Mouse (Mus musculus): ENCODE results near the gene Xiap. TPM values are rescaled to one million over a fixed set of nuclear protein-coding genes. Genes with fewer than 3 reads are reported as not detected.

Gene Xiap
- polyA plus RNA-seq, 1 experiment from 2014 or later = 16.7 TPM

- 82% methylated on average over 6 of the region's 6 CpGs for WGBS
- no peaks in the 10 kb centered on the region for H3K27me3 ChIP-seq (ENCODE audit: control insufficient read depth, insufficient read depth, low read length)
- H3K4me3 ChIP-seq (ENCODE audit: low read depth, low read length) = no peak overlapping the region
- H3K4me2 ChIP-seq (ENCODE audit: low read depth, low read length) = no peak overlapping the region
- no peaks in the 10 kb centered on the region for H3K36me3 ChIP-seq (replicated peaks; ENCODE audit: control insufficient read depth, insufficient read depth, low read depth, low read length)
- H3K9me3 ChIP-seq (replicated peaks; ENCODE audit: control insufficient read depth, low read length) = no peaks in the 10 kb centered on the region
- ATAC-seq (replicated peaks; ENCODE audit: insufficient number of reproducible peaks, low FRiP score, low TSS enrichment, low read depth) (no peak), DNase-seq (ENCODE audit: low spot score) (no peak)
- no peak overlapping the region for H3K27ac ChIP-seq (replicated peaks; ENCODE audit: low read depth, low read length)
- H3K4me1 ChIP-seq (ENCODE audit: control insufficient read depth, insufficient read depth, low read length) = no peaks in the 10 kb centered on the region
- H3K9ac ChIP-seq (replicated peaks; ENCODE audit: low read length) = no peak overlapping the region
Measured at GRCm38 (mm10) chrX:42065086-42065485, 5.6 kb downstream of the Xiap start.

- Histone ChIP-seq H3K27me3 (ENCODE audit: control insufficient read depth, insufficient read depth, low read length) (no peaks in the 10 kb centered on the region), H3K4me1 (ENCODE audit: control insufficient read depth, insufficient read depth, low read length) (no peaks in the 10 kb centered on the region), H3K9ac (replicated peaks; ENCODE audit: low read length) (no peak overlapping the region), H3K4me3 (ENCODE audit: low read depth, low read length) (no peak overlapping the region), H3K27ac (replicated peaks; ENCODE audit: low read depth, low read length) (no peak overlapping the region), H3K36me3 (replicated peaks; ENCODE audit: control insufficient read depth, insufficient read depth, low read depth, low read length) (no peaks in the 10 kb centered on the region), H3K9me3 (replicated peaks; ENCODE audit: control insufficient read depth, low read length) (no peaks in the 10 kb centered on the region), H3K4me2 (ENCODE audit: low read depth, low read length) (no peak overlapping the region)
- no peak for ATAC-seq (replicated peaks; ENCODE audit: insufficient number of reproducible peaks, low FRiP score, low TSS enrichment, low read depth)
- 86% methylated on average over 1 of the region's 1 CpGs for WGBS
- DNase-seq (ENCODE audit: low spot score) = no peak
Measured at GRCm38 (mm10) chrX:42066771-42067170, 7.3 kb downstream of the Xiap start.

GRCm38 (mm10) chrX:42067791-42068200, 8.3 kb downstream of the Xiap start:
- no peaks in the 10 kb centered on the region for H3K9me3 ChIP-seq (replicated peaks; ENCODE audit: control insufficient read depth, low read length)
- H3K4me1 ChIP-seq (ENCODE audit: control insufficient read depth, insufficient read depth, low read length) = no peaks in the 10 kb centered on the region
- peak; percentile 77 for ATAC-seq (replicated peaks; ENCODE audit: insufficient number of reproducible peaks, low FRiP score, low TSS enrichment, low read depth)
- peak overlapping the region; percentile 40 for H3K4me3 ChIP-seq (ENCODE audit: low read depth, low read length)
- H3K4me2 ChIP-seq (ENCODE audit: low read depth, low read length) = peak overlapping the region; percentile 27
- 13% methylated on average over 16 of the region's 27 CpGs for WGBS
- peak overlapping the region; percentile 83 for H3K27ac ChIP-seq (replicated peaks; ENCODE audit: low read depth, low read length)
- peak overlapping the region; percentile 62 for H3K9ac ChIP-seq (replicated peaks; ENCODE audit: low read length)
- DNase-seq (ENCODE audit: low spot score) = peak; percentile 78
- no peaks in the 10 kb centered on the region for H3K27me3 ChIP-seq (ENCODE audit: control insufficient read depth, insufficient read depth, low read length)
- H3K36me3 ChIP-seq (replicated peaks; ENCODE audit: control insufficient read depth, insufficient read depth, low read depth, low read length) = no peaks in the 10 kb centered on the region

- DNase-seq (ENCODE audit: low spot score) (peak; percentile 83), ATAC-seq (replicated peaks; ENCODE audit: insufficient number of reproducible peaks, low FRiP score, low TSS enrichment, low read depth) (peak; percentile 91)
- peak overlapping the region; percentile 62 for H3K9ac ChIP-seq (replicated peaks; ENCODE audit: low read length)
- peak overlapping the region; percentile 25; the same call in 1 of the 2 replicates for H3K4me2 ChIP-seq (ENCODE audit: low read depth, low read length)
- peak overlapping the region; percentile 83 for H3K27ac ChIP-seq (replicated peaks; ENCODE audit: low read depth, low read length)
- H3K27me3 ChIP-seq (ENCODE audit: control insufficient read depth, insufficient read depth, low read length) = no peaks in the 10 kb centered on the region
- H3K9me3 ChIP-seq (replicated peaks; ENCODE audit: control insufficient read depth, low read length) = no peaks in the 10 kb centered on the region
- no peaks in the 10 kb centered on the region for H3K4me1 ChIP-seq (ENCODE audit: control insufficient read depth, insufficient read depth, low read length)
- WGBS = 19% methylated on average over 20 of the region's 37 CpGs
- H3K4me3 ChIP-seq (ENCODE audit: low read depth, low read length) = peak overlapping the region; percentile 40
- no peaks in the 10 kb centered on the region for H3K36me3 ChIP-seq (replicated peaks; ENCODE audit: control insufficient read depth, insufficient read depth, low read depth, low read length)
Measured at GRCm38 (mm10) chrX:42068201-42068874, 8.9 kb downstream of the Xiap start.

GRCm38 (mm10) chrX:42068875-42069257, 9.4 kb downstream of the Xiap start:
- WGBS = 17% methylated on average over 3 of the region's 3 CpGs
- H3K27ac ChIP-seq (replicated peaks; ENCODE audit: low read depth, low read length) = peak overlapping the region; percentile 67
- H3K4me1 ChIP-seq (ENCODE audit: control insufficient read depth, insufficient read depth, low read length) = no peaks in the 10 kb centered on the region
- peak; percentile 8 for DNase-seq (ENCODE audit: low spot score)
- peak overlapping the region; percentile 25; the same call in 1 of the 2 replicates for H3K4me2 ChIP-seq (ENCODE audit: low read depth, low read length)
- no peak for ATAC-seq (replicated peaks; ENCODE audit: insufficient number of reproducible peaks, low FRiP score, low TSS enrichment, low read depth)
- peak overlapping the region; percentile 40 for H3K4me3 ChIP-seq (ENCODE audit: low read depth, low read length)
- H3K27me3 ChIP-seq (ENCODE audit: control insufficient read depth, insufficient read depth, low read length) = no peaks in the 10 kb centered on the region
- H3K9ac ChIP-seq (replicated peaks; ENCODE audit: low read length) = peak overlapping the region; percentile 26
- no peaks in the 10 kb centered on the region for H3K36me3 ChIP-seq (replicated peaks; ENCODE audit: control insufficient read depth, insufficient read depth, low read depth, low read length)
- H3K9me3 ChIP-seq (replicated peaks; ENCODE audit: control insufficient read depth, low read length) = no peaks in the 10 kb centered on the region

GRCm38 (mm10) chrX:42087731-42088130, 28.3 kb downstream of the Xiap start:
- Histone ChIP-seq H3K27ac (replicated peaks; ENCODE audit: low read depth, low read length) (no peak overlapping the region), H3K36me3 (replicated peaks; ENCODE audit: control insufficient read depth, insufficient read depth, low read depth, low read length) (no peaks in the 10 kb centered on the region), H3K9me3 (replicated peaks; ENCODE audit: control insufficient read depth, low read length) (no peaks in the 10 kb centered on the region), H3K4me2 (ENCODE audit: low read depth, low read length) (no peak overlapping the region), H3K4me3 (ENCODE audit: low read depth, low read length) (no peak overlapping the region), H3K4me1 (ENCODE audit: control insufficient read depth, insufficient read depth, low read length) (no peaks in the 10 kb centered on the region), H3K9ac (replicated peaks; ENCODE audit: low read length) (no peak overlapping the region), H3K27me3 (ENCODE audit: control insufficient read depth, insufficient read depth, low read length) (no peaks in the 10 kb centered on the region)
- ATAC-seq (replicated peaks; ENCODE audit: insufficient number of reproducible peaks, low FRiP score, low TSS enrichment, low read depth) = no peak
- no peak for DNase-seq (ENCODE audit: low spot score)
- WGBS = 89% methylated on average over 8 of the region's 8 CpGs

- ATAC-seq (replicated peaks; ENCODE audit: insufficient number of reproducible peaks, low FRiP score, low TSS enrichment, low read depth) = no peak
- 86% methylated on average over 5 of the region's 5 CpGs for WGBS
- H3K27ac ChIP-seq (replicated peaks; ENCODE audit: low read depth, low read length) = no peak overlapping the region
Measured at GRCm38 (mm10) chrX:42088136-42088535, 28.7 kb downstream of the Xiap start.

GRCm38 (mm10) chrX:42107137-42107536, 47.7 kb downstream of the Xiap start:
- no peak overlapping the region for H3K27ac ChIP-seq (replicated peaks; ENCODE audit: low read depth, low read length)
- H3K36me3 ChIP-seq (replicated peaks; ENCODE audit: control insufficient read depth, insufficient read depth, low read depth, low read length) = no peaks in the 10 kb centered on the region
- ATAC-seq (replicated peaks; ENCODE audit: insufficient number of reproducible peaks, low FRiP score, low TSS enrichment, low read depth) (no peak), DNase-seq (ENCODE audit: low spot score) (no peak)
- no peak overlapping the region for H3K9ac ChIP-seq (replicated peaks; ENCODE audit: low read length)
- 94% methylated on average over 6 of the region's 6 CpGs for WGBS
- no peaks in the 10 kb centered on the region for H3K9me3 ChIP-seq (replicated peaks; ENCODE audit: control insufficient read depth, low read length)
- H3K27me3 ChIP-seq (ENCODE audit: control insufficient read depth, insufficient read depth, low read length) = no peaks in the 10 kb centered on the region
- no peaks in the 10 kb centered on the region for H3K4me1 ChIP-seq (ENCODE audit: control insufficient read depth, insufficient read depth, low read length)
- no peak overlapping the region for H3K4me2 ChIP-seq (ENCODE audit: low read depth, low read length)
- no peak overlapping the region for H3K4me3 ChIP-seq (ENCODE audit: low read depth, low read length)

More at GRCm38 (mm10) chrX:42088136-42088535, 28.7 kb downstream of the Xiap start:
- no peak overlapping the region for H3K9ac ChIP-seq (replicated peaks; ENCODE audit: low read length)
- DNase-seq (ENCODE audit: low spot score) = no peak
- no peaks in the 10 kb centered on the region for H3K27me3 ChIP-seq (ENCODE audit: control insufficient read depth, insufficient read depth, low read length)
- no peaks in the 10 kb centered on the region for H3K9me3 ChIP-seq (replicated peaks; ENCODE audit: control insufficient read depth, low read length)
- no peak overlapping the region for H3K4me2 ChIP-seq (ENCODE audit: low read depth, low read length)
- H3K4me1 ChIP-seq (ENCODE audit: control insufficient read depth, insufficient read depth, low read length) = no peaks in the 10 kb centered on the region
- H3K36me3 ChIP-seq (replicated peaks; ENCODE audit: control insufficient read depth, insufficient read depth, low read depth, low read length) = no peaks in the 10 kb centered on the region
- H3K4me3 ChIP-seq (ENCODE audit: low read depth, low read length) = no peak overlapping the region
